Mouse (Mus musculus) kidney, embryonic 16.5 days (tissue): Measurements from ENCODE around the gene Fig4. TPM values are rescaled to one million over a fixed set of nuclear protein-coding genes. Genes with fewer than 3 reads are reported as not detected.

Experiments used
- ATAC-seq: fragments of 200-750 bp; cut with Nextera tagmentation; 2 replicates; pipeline ENCODE4 v1.8.0; 2017; ENCODE audit warnings: moderate TSS enrichment; ENCODE audit not compliant: low FRiP score, low TSS enrichment
- H3K27ac ChIP-seq: fragments of 300-500 bp; sonication (generic); 2 replicates; pipeline ENCODE4 v1.5.1; 2014; ENCODE audit warnings: low read length
- H3K27me3 ChIP-seq: fragments of 300-500 bp; sonication (generic); 2 replicates; pipeline ENCODE4 v1.6.1; 2014; ENCODE audit warnings: low read length, control low read depth, mixed read lengths; ENCODE audit not compliant: insufficient read depth
- H3K36me3 ChIP-seq: fragments of 300-500 bp; sonication (generic); 2 replicates; pipeline ENCODE4 v1.6.1; 2014; ENCODE audit warnings: low read length, control low read depth, mixed read lengths; ENCODE audit not compliant: insufficient read depth
- H3K4me1 ChIP-seq: fragments of 300-500 bp; sonication (generic); 2 replicates; pipeline ENCODE4 v1.6.1; 2014; ENCODE audit warnings: low read length, control low read depth, mixed read lengths; ENCODE audit not compliant: insufficient read depth
- H3K4me2 ChIP-seq: fragments of 300-500 bp; sonication (generic); replicated peaks from 2 replicates; pipeline ENCODE4 v1.6.1; 2014; ENCODE audit warnings: low read depth, low read length
- H3K4me3 ChIP-seq: fragments of 300-500 bp; sonication (generic); 2 replicates; pipeline ENCODE4 v1.5.1; 2014; ENCODE audit warnings: mild to moderate bottlenecking, low read length
- H3K9ac ChIP-seq: fragments of 300-500 bp; sonication (generic); replicated peaks from 2 replicates; pipeline ENCODE4 v1.6.1; 2014; ENCODE audit warnings: low read length
- H3K9me3 ChIP-seq: fragments of 300-500 bp; sonication (generic); 2 replicates; pipeline ENCODE4 v1.6.1; 2016; ENCODE audit warnings: low read length, control low read depth
- WGBS: fragments of 180-500 bp; shearing (Covaris S2); extraction: QIAGEN DNeasy Blood & Tissue Kit; methylation state at CpG from one replicate; pipeline ENCODE4 v1.1.7; 2014; 5-methylcytosine and 5-hydroxymethylcytosine counted together
- polyA plus RNA-seq: library from polyadenylated mRNA; unstranded; fragments of >200 nt; fragmentation: Nextera tagmentation; extraction: Ambion mirVana; gene quantifications from 2 replicates; pipeline ENCODE4 v1.2.1, GENCODE M21; 2015

The Fig4 gene
- polyA plus RNA-seq, 1 experiment from 2014 or later: 17.2 TPM

DNA sequence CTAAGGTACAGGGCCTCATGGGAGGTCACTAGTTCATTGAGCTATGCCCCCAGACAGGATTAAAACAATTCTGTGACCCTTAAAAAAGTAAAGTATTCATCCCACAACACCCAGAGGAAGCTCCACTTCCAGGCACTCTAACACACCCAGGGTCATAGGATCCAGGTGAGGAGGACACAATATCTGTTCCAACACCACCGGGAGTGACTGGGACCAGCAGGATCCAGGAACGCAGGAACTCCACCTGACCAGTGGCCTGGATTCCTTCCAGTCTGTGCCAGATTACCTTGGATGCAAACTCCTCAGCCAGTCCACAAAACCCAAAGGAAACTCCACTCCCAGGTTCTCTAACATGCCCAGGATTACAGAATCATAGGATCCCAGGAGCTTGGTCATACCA, 145.8 kb downstream of the Fig4 start:
- no peaks in the 10 kb centered on the region for H3K27me3 ChIP-seq
- no peak overlapping the region for H3K27ac ChIP-seq
- H3K4me2 ChIP-seq: no peak overlapping the region
- H3K4me3 ChIP-seq: no peak overlapping the region
- H3K9me3 ChIP-seq: no peaks in the 10 kb centered on the region
- H3K36me3 ChIP-seq: no peaks in the 10 kb centered on the region
- H3K9ac ChIP-seq: no peak overlapping the region
- ATAC-seq: no peak
- H3K4me1 ChIP-seq: no peaks in the 10 kb centered on the region
- 82% methylated on average over 2 of the region's 2 CpGs for WGBS

DNA sequence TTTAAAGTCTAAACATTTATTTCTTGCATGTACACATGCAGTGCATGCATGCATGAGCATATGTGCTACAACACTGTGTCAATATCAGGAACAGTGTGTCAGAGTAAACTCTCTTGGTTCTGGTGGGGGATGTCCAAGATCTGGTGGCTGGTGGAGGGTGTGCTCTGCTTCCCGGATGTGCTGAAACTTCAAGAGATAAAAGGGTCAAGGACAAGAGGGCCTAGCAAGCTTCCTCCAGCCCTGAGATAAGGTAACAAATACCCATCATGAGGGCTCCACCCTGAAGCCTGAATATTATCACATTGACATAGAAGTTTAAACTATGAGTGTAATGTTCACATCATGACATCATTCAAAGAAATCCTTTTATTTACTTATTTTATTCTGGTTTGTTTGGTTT, 146.4 kb downstream of the Fig4 start:
- Histone ChIP-seq H3K27ac (no peak overlapping the region), H3K9me3 (no peaks in the 10 kb centered on the region), H3K9ac (no peak overlapping the region), H3K36me3 (no peaks in the 10 kb centered on the region), H3K4me1 (no peaks in the 10 kb centered on the region), H3K4me3 (no peak overlapping the region), H3K4me2 (no peak overlapping the region), H3K27me3 (no peaks in the 10 kb centered on the region)
- WGBS: 87% methylated on average over 1 of the region's 1 CpGs
- ATAC-seq: no peak

DNA sequence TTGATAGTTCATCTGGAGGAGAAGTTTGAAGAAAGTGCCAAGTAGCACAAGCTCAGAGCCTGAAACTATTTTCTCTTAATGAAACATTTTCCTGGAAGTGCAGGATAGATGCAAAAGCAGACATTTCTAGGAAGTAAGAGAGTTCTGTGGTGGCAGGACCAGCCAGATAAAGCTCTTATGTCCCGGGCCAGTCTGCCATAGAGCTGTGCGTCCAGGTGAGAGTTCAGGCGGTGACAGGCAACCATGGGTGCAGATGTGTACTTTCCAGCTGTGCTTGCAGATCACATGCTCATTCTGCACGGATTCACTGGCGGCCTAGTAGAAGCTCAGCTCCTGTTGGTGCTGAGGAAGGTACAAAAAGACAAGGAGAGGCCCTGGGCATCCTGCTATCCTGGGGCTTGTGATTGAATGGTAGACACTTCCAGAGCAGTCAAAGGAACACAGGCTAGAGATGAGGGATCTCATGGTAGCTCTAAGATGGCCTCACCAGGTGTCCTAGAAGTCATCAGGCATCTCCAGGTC, 149.8 kb downstream of the Fig4 start:
- no peaks in the 10 kb centered on the region for H3K9me3 ChIP-seq
- 87% methylated on average over 5 of the region's 5 CpGs for WGBS
- no peak for ATAC-seq
- no peaks in the 10 kb centered on the region for H3K36me3 ChIP-seq
- no peak overlapping the region for H3K9ac ChIP-seq
- H3K4me2 ChIP-seq: no peak overlapping the region
- H3K27ac ChIP-seq: no peak overlapping the region
- H3K27me3 ChIP-seq: no peaks in the 10 kb centered on the region
- no peak overlapping the region for H3K4me3 ChIP-seq
- H3K4me1 ChIP-seq: no peaks in the 10 kb centered on the region

DNA sequence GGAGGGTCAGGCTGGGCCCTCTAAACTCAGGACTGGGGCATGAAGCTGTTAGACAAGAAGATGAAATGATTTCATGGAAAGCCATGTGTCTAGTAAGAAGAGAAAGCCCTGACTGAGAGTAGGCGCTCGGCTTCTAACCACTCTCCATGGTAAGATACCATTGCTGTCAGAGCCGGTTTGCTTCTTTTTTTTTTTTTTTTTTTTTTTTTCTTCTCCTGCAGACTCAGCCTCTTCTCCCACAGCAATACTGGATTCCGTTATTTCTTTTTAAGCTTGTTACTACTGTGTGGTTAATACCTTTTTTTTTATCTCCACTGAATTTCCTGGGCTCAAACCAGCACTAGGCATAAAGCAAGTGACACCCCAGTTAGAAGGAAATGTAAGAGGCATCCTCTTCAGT, 151.2 kb downstream of the Fig4 start:
- H3K27ac ChIP-seq: no peak overlapping the region
- no peak overlapping the region for H3K9ac ChIP-seq
- ATAC-seq: no peak
- H3K4me1 ChIP-seq: no peaks in the 10 kb centered on the region
- no peak overlapping the region for H3K4me2 ChIP-seq
- no peaks in the 10 kb centered on the region for H3K27me3 ChIP-seq
- no peak overlapping the region for H3K4me3 ChIP-seq
- 83% methylated on average over 4 of the region's 4 CpGs for WGBS
- no peaks in the 10 kb centered on the region for H3K9me3 ChIP-seq
- H3K36me3 ChIP-seq: no peaks in the 10 kb centered on the region

DNA sequence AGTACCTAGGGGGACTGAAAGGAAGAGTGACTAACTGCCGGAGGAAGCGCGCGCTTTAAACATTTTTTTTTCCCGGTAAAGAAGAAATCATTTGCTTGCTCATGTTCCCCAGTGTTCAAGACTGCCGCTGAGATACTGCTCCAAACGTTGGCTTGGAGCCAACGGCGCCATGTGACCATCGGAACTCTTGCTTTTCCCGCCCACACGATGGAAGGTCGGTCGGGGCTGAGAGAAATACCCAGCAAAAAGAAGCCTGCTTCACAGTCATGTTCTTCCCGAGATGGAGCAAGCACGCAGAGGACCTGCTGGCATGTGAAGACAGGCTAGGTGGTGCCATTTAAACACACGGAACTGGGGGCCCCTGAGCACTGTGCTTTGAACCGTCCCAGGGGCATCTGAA, 151.6 kb downstream of the Fig4 start:
- Histone ChIP-seq H3K9me3 (no peaks in the 10 kb centered on the region), H3K36me3 (no peaks in the 10 kb centered on the region), H3K4me1 (no peaks in the 10 kb centered on the region), H3K4me2 (no peak overlapping the region), H3K27ac (no peak overlapping the region), H3K9ac (no peak overlapping the region), H3K27me3 (no peaks in the 10 kb centered on the region), H3K4me3 (no peak overlapping the region)
- ATAC-seq: no peak
- WGBS: 65% methylated on average over 18 of the region's 18 CpGs

DNA sequence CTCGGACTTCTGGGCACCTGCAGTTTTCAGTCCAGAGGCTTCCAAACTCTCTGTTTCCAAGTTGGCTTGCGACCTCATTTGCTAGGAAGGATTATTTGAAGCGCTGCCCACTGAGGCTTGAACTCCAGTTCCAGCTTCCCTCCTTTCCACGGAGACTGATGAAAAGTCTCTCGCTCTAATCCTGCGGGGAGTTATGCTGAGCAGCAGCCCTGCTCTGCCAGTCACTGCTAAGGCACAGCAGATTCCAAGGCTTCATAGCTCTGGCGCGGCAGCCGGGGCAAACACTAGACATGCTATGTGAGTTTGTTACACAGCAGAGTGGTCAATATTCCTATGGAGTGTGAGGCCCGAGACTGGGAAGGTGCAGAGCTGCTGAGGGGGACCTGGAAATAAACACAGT, 152.0 kb downstream of the Fig4 start:
- Histone ChIP-seq H3K9me3 (no peaks in the 10 kb centered on the region), H3K4me3 (no peak overlapping the region), H3K27me3 (no peaks in the 10 kb centered on the region), H3K36me3 (no peaks in the 10 kb centered on the region), H3K4me1 (no peaks in the 10 kb centered on the region), H3K27ac (no peak overlapping the region), H3K4me2 (no peak overlapping the region), H3K9ac (no peak overlapping the region)
- 64% methylated on average over 10 of the region's 10 CpGs for WGBS
- ATAC-seq: no peak

DNA sequence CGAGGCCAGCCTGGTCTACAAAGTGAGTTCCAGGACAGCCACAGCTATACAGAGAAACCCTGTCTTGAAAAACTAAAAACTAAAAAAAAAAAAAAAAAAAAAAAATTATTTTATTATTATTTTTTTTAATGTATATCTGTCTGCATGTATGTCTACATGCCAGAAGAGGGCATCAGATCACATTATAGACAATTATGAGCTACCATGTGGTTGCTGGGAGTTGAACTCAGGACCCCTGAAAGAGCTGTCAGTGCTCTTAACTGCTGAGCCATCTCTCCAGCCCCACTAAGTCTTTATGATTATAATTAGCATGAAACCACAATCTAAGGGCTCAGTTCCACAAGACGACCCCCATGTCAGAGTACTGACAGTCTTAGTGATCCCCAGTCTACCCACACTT, 152.6 kb downstream of the Fig4 start:
- Histone ChIP-seq H3K27ac (no peak overlapping the region), H3K36me3 (no peaks in the 10 kb centered on the region), H3K4me3 (no peak overlapping the region), H3K4me2 (no peak overlapping the region), H3K4me1 (no peaks in the 10 kb centered on the region), H3K9ac (no peak overlapping the region), H3K27me3 (no peaks in the 10 kb centered on the region), H3K9me3 (no peaks in the 10 kb centered on the region)
- 79% methylated on average over 2 of the region's 2 CpGs for WGBS
- ATAC-seq: no peak

DNA sequence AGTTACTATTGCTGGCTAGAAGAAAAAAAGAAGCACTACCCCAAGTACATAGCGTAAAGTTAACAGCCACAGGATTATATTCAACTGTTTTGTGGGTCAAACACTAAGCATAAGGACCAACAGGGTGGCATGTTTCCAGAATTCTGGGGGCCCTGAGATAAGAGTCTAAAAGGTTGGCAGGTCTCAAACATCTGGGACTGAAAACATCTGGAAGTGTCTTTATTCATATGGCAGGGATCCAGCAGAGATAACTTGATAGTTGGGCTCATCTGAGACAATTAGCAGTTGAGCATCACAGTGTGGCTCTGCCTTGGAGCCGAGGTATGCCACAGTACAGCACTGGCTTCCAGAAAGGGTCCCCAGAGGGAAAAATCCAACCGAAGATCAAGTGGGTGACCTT, 153.8 kb downstream of the Fig4 start:
- H3K27me3 ChIP-seq: no peaks in the 10 kb centered on the region
- no peak overlapping the region for H3K4me2 ChIP-seq
- 73% methylated on average over 3 of the region's 3 CpGs for WGBS
- H3K36me3 ChIP-seq: no peaks in the 10 kb centered on the region
- no peak overlapping the region for H3K4me3 ChIP-seq
- no peak for ATAC-seq
- H3K9ac ChIP-seq: no peak overlapping the region
- no peak overlapping the region for H3K27ac ChIP-seq
- no peaks in the 10 kb centered on the region for H3K9me3 ChIP-seq
- H3K4me1 ChIP-seq: no peaks in the 10 kb centered on the region

DNA sequence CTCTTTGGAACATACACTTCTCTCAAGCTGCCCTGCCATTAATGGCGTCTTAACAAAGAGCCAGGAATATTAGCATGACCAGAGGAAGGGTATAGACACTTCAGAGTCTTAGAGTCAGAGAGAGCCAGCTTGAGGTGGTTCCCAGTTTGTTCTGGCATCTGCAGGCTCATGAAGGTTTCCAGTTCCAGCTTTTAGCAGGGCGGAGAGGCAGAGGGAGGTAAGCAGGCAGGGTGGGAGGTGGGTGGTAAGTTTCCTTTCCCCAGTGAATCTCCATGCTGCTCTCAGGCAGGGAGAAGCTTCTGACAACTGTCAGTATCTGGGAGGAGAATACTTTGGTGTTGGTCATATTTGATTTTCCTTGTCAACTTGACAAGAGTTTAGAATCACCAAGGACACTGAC, 156.9 kb downstream of the Fig4 start:
- Histone ChIP-seq H3K4me1 (no peaks in the 10 kb centered on the region), H3K9ac (no peak overlapping the region), H3K27ac (no peak overlapping the region), H3K9me3 (no peaks in the 10 kb centered on the region), H3K4me2 (no peak overlapping the region), H3K4me3 (no peak overlapping the region), H3K27me3 (no peaks in the 10 kb centered on the region), H3K36me3 (no peaks in the 10 kb centered on the region)
- 79% methylated on average over 2 of the region's 2 CpGs for WGBS
- no peak for ATAC-seq
